ENCODE assay signal across 7 mouse cellular contexts in the genomic region with DNA sequence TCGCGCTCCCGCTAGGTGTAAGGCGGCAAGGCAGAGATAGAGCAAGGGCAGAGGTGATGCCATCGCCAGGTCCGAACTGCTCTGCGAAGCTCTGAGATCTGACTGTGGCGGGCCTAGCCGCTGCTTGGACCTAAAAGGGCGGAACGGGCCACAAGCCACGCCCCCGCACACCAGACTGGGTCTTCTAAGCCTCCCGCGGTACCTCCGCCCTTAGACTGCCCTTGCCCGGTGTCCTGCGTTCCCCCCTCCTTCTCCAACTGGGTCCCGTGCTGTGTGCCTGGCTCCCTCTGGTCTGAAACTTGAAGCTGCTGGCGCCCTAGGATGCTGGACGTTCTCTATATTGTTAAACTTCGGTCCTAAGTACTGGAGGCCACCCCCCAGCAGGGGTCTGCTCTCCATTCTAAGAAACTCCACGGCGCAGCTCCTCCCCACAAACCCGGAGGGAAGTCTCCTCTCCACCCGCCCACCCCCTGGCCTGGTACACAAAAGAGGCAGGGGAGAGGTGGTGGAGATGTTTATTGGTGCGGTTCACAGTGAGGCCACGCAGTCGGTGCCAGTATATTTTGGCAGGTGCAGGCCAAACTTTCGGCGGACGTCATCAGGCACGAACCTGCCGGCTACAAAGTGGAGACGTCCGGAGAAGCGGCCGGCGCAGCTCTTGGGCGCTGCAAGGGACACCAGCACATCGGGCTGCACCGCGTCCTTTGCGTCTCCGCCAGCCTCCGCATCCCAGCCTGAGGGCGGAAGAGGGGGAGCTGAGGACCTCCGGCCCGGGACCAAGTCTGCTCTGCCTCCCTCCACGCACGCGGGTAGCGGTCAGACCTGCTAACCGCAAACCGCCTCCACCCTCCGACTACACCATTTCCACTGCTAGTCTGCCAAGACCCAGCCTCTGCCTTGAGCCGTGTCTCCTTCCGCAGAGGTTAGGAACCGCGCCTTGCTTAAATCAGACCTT. TPM values are rescaled to one million over a fixed set of nuclear protein-coding genes. Genes with fewer than 3 reads are reported as not detected.
A peak's percentile ranks its signal among the peaks of the same experiment; 100 is the strongest.
DNase-seq lines count a peak whose midpoint lies in the region; ATAC-seq and TF ChIP-seq lines count a peak whose summit lies in the region.

A gene (minus strand): TSS at position 399 of the 955 bp plus-strand sequence.

- 0 out of 2 replicates have a peak, but pooled peaks cover 2% of the 10 kb centered on the region for H3K27me3 ChIP-seq in ES-Bruce4 (ENCODE audit: control insufficient read depth, insufficient read depth, low read length, poor library complexity, severe bottlenecking)
- peaks cover 80% of the 10 kb centered on the region for H3K27me3 ChIP-seq in heart, embryonic 14.5 days (ENCODE audit: control insufficient read depth, insufficient read depth, low read length)

- no peak for TF ChIP-seq CTCF in ES-Bruce4 (IDR thresholded peaks at IDR 0.05; ENCODE audit: low read depth, low read length)
- no peak for TF ChIP-seq CTCF in bone marrow macrophage, adult 2 months (IDR thresholded peaks at IDR 0.05; ENCODE audit: low read depth, low read length)

- no peaks in the 10 kb centered on the region for H3K9me3 ChIP-seq in ES-Bruce4 (replicated peaks; ENCODE audit: control insufficient read depth, insufficient read depth, low read length, poor library complexity, severe bottlenecking)
- no peaks in the 10 kb centered on the region for H3K9me3 ChIP-seq in heart, embryonic 14.5 days (ENCODE audit: control insufficient read depth, low read length)

- no peak for ATAC-seq in heart, embryonic 14.5 days (ENCODE audit: insufficient number of reproducible peaks, insufficient read depth, low FRiP score, low read depth)
- ATAC-seq in megakaryocyte progenitor cell, adult 5-6 weeks (replicated peaks; ENCODE audit: poor library complexity), result peak; percentile 20; the same call in 1 of the 2 replicates

- TF ChIP-seq EP300 in ES-Bruce4 (IDR thresholded peaks at IDR 0.05; ENCODE audit: insufficient read depth, low read depth, low read length), result 0 out of 2 replicates have a peak, but pooled peaks have one; percentile 15

- H3K27ac ChIP-seq in ES-Bruce4 (ENCODE audit: insufficient read depth, low read length), result no peak within 1 kb of the TSS
- H3K27ac ChIP-seq in bone marrow macrophage, adult 2 months (ENCODE audit: insufficient read depth, low read depth, low read length), result no peak within 1 kb of the TSS
- 0 out of 4 replicates have a peak within 1 kb of the TSS, but pooled peaks of 1 of the 2 experiments have one; percentile 3 for H3K27ac ChIP-seq in heart, embryonic 14.5 days (replicated peaks in 1 of 2; ENCODE audit: control insufficient read depth in 1 of 2, insufficient read depth in 1 of 2, low read depth in 2 of 2, low read length in 2 of 2)

- H3K36me3 ChIP-seq in ES-Bruce4 (ENCODE audit: control insufficient read depth, insufficient read depth, low read length, poor library complexity, severe bottlenecking), result no peaks in the 10 kb centered on the region
- H3K36me3 ChIP-seq in heart, embryonic 14.5 days (ENCODE audit: control insufficient read depth, insufficient read depth, low read length), result peaks cover 12% of the 10 kb centered on the region

- peak within 1 kb of the TSS; percentile 67 for H3K4me2 ChIP-seq in heart, embryonic 14.5 days (ENCODE audit: low read length)

- H3K4me1 ChIP-seq in ES-Bruce4 (ENCODE audit: control insufficient read depth, insufficient read depth, low read length), result no peaks in the 10 kb centered on the region
- no peaks in the 10 kb centered on the region for H3K4me1 ChIP-seq in bone marrow macrophage, adult 2 months (ENCODE audit: control insufficient read depth, insufficient read depth, low read length)
- peaks cover 16 to 34% of the 10 kb centered on the region in 2 experiments; a peak in 3 of 4 replicates for H3K4me1 ChIP-seq in heart, embryonic 14.5 days (ENCODE audit: control insufficient read depth in 2 of 2, insufficient read depth in 2 of 2, low read length in 2 of 2)

- peak; percentile 61 for DNase-seq in kidney, postnatal 10 days
- no peak for DNase-seq in ovary, postnatal 14 days (ENCODE audit: low spot score)
- DNase-seq in layer of hippocampus, adult 18-20 months (ENCODE audit: low spot score in 2 of 2), result no peak

- H3K9ac ChIP-seq in ES-Bruce4 (ENCODE audit: low read depth, poor library complexity, severe bottlenecking), result peak within 1 kb of the TSS; percentile 13
- H3K9ac ChIP-seq in heart, embryonic 14.5 days (ENCODE audit: low read length), result peak within 1 kb of the TSS; percentile 31; the same call in 1 of the 2 replicates

- 2% methylated on average over 59 of the region's 60 CpGs for WGBS in heart, embryonic 14.5 days

- TF ChIP-seq POLR2A in ES-Bruce4 (IDR thresholded peaks at IDR 0.05; ENCODE audit: insufficient read depth, low read length), result no peak
- no peak for TF ChIP-seq POLR2A in bone marrow macrophage, adult 2 months (IDR thresholded peaks at IDR 0.05; ENCODE audit: borderline replicate concordance, low read depth, low read length)

- peak within 1 kb of the TSS; percentile 51 for H3K4me3 ChIP-seq in ES-Bruce4 (ENCODE audit: low read depth, low read length)
- H3K4me3 ChIP-seq in bone marrow macrophage, adult 2 months (ENCODE audit: insufficient read depth, low read length), result peak within 1 kb of the TSS; percentile 51
- H3K4me3 ChIP-seq in heart, embryonic 14.5 days (ENCODE audit: control insufficient read depth in 1 of 2, insufficient read depth in 1 of 2, low read depth in 1 of 2, low read length in 2 of 2), result peak within 1 kb of the TSS; percentile 27 to 37

RNA-seq across cellular contexts. Expression of the gene that starts here (rescaled TPM):
- polyA plus RNA-seq in ES-Bruce4 (2011; ENCODE audit: insufficient read depth, insufficient read length, low read depth, missing spikeins), result 0.96 and 1.2 TPM in 2 replicates
- not detected in 2 replicates for polyA plus RNA-seq in bone marrow macrophage, adult 2 months (2012; ENCODE audit: insufficient read depth, insufficient read length, missing spikeins)
- 0.30 and 0.42 TPM in 2 replicates for polyA plus RNA-seq in heart, embryonic 14.5 days (2014; fragmentation: Nextera tagmentation; extraction: Ambion mirVana)
- total RNA-seq in megakaryocyte progenitor cell, adult 5-6 weeks (2015), result not detected in 2 replicates
- total RNA-seq in megakaryocyte progenitor cell, adult 5-6 weeks (2017), result not detected in 2 replicates
- total RNA-seq in layer of hippocampus, adult 18-20 months (2021), result under 1 TPM; 0.48 to 0.59 TPM

Comparison
In these comparisons a context has a peak if more than half of its experiments do, and no peak if none do; other contexts are left out.
1. Peak in ATAC-seq in megakaryocyte progenitor cell, adult 5-6 weeks; RNA of the gene not detected or under 1 TPM.